Mouse (Mus musculus): ENCODE measurements around the gene Tmem211.

Tmem211 gene

GRCm38 (mm10) chr5:113214041-113214440 is 12.7 kb upstream of the Tmem211 start:
- no peak for DNase-seq (ENCODE audit: low read depth)

GRCm38 (mm10) chr5:113214455-113214854 is 12.3 kb upstream of the Tmem211 start:
- no peak for DNase-seq (ENCODE audit: low read depth)

GRCm38 (mm10) chr5:113215610-113216011 is 11.1 kb upstream of the Tmem211 start:
- DNase-seq (ENCODE audit: low read depth): no peak

- no peak for DNase-seq (ENCODE audit: low read depth)
Measured at GRCm38 (mm10) chr5:113216328-113216960, 10.3 kb upstream of the Tmem211 start.

- no peak for DNase-seq (ENCODE audit: low read depth)
Measured at GRCm38 (mm10) chr5:113217076-113217475, 9.6 kb upstream of the Tmem211 start.

GRCm38 (mm10) chr5:113218617-113219235 is 8.0 kb upstream of the Tmem211 start:
- no peak for DNase-seq (ENCODE audit: low read depth)

GRCm38 (mm10) chr5:113219450-113219849 is 7.3 kb upstream of the Tmem211 start:
- no peak for DNase-seq (ENCODE audit: low read depth)

- no peak for DNase-seq (ENCODE audit: low read depth)
Measured at GRCm38 (mm10) chr5:113219876-113220275, 6.8 kb upstream of the Tmem211 start.

GRCm38 (mm10) chr5:113220383-113221146 is 6.1 kb upstream of the Tmem211 start:
- DNase-seq (ENCODE audit: low read depth): no peak

GRCm38 (mm10) chr5:113221147-113221865 is 5.4 kb upstream of the Tmem211 start, which contains the start of gene 2900026A02Rik:
TSS of gene 2900026A02Rik (minus strand) at chr5:113221236.
- peak; percentile 7 for DNase-seq (ENCODE audit: low read depth)

- no peak for DNase-seq (ENCODE audit: low read depth)
Measured at GRCm38 (mm10) chr5:113223888-113224287, 2.8 kb upstream of the Tmem211 start.

- no peak for DNase-seq (ENCODE audit: low read depth)
Measured at GRCm38 (mm10) chr5:113225271-113225670, 1.4 kb upstream of the Tmem211 start.

- DNase-seq (ENCODE audit: low read depth): no peak
Measured at GRCm38 (mm10) chr5:113225686-113226435, 848 bp upstream of the Tmem211 start.

- DNase-seq (ENCODE audit: low read depth): no peak
Measured at GRCm38 (mm10) chr5:113230196-113230595, 3.5 kb downstream of the Tmem211 start.

- no peak for DNase-seq (ENCODE audit: low read depth)
Measured at GRCm38 (mm10) chr5:113249263-113249930, 22.7 kb downstream of the Tmem211 start.

GRCm38 (mm10) chr5:113250806-113251205 is 24.1 kb downstream of the Tmem211 start:
- no peak for DNase-seq (ENCODE audit: low read depth)

GRCm38 (mm10) chr5:113265637-113266036 is 38.9 kb downstream of the Tmem211 start:
- no peak for DNase-seq (ENCODE audit: low read depth)

GRCm38 (mm10) chr5:113268246-113268645 is 41.5 kb downstream of the Tmem211 start:
- DNase-seq (ENCODE audit: low read depth): no peak

GRCm38 (mm10) chr5:113270043-113270442 is 43.3 kb downstream of the Tmem211 start:
- DNase-seq (ENCODE audit: low read depth): no peak

- no peak for DNase-seq (ENCODE audit: low read depth)
Measured at GRCm38 (mm10) chr5:113271207-113271811, 44.6 kb downstream of the Tmem211 start.

- no peak for DNase-seq (ENCODE audit: low read depth)
Measured at GRCm38 (mm10) chr5:113275839-113276238, 49.1 kb downstream of the Tmem211 start.
